Mouse (Mus musculus) heart, embryonic 15.5 days (tissue): Measurements from ENCODE around the gene Strap. TPM values are rescaled to one million over a fixed set of nuclear protein-coding genes. Genes with fewer than 3 reads are reported as not detected.

Experiments used
- ATAC-seq: fragments of 200-750 bp; cut with Nextera tagmentation; replicated peaks from 2 replicates; pipeline ENCODE4 v1.8.0; 2017; ENCODE audit warnings: low read depth, moderate TSS enrichment; ENCODE audit not compliant: insufficient number of reproducible peaks, insufficient read depth, low FRiP score
- H3K27ac ChIP-seq: fragments of 300-500 bp; sonication (generic); 2 replicates; pipeline ENCODE4 v1.5.1; 2015; ENCODE audit warnings: mild to moderate bottlenecking, inconsistent platforms
- H3K27me3 ChIP-seq: fragments of 300-500 bp; sonication (generic); 2 replicates; pipeline ENCODE4 v1.6.1; 2015; ENCODE audit warnings: inconsistent platforms
- H3K36me3 ChIP-seq: fragments of 300-500 bp; sonication (generic); 2 replicates; pipeline ENCODE4 v1.6.1; 2015; ENCODE audit warnings: mild to moderate bottlenecking, inconsistent platforms
- H3K4me1 ChIP-seq: fragments of 300-500 bp; sonication (generic); replicated peaks from 2 replicates; pipeline ENCODE4 v1.6.1; 2015; ENCODE audit warnings: inconsistent platforms
- H3K4me2 ChIP-seq: fragments of 300-500 bp; sonication (generic); 2 replicates; pipeline ENCODE4 v1.6.1; 2015; ENCODE audit warnings: inconsistent platforms, mild to moderate bottlenecking, moderate library complexity
- H3K4me3 ChIP-seq: fragments of 300-500 bp; sonication (generic); 2 replicates; pipeline ENCODE4 v1.5.1; 2015; ENCODE audit warnings: mild to moderate bottlenecking, inconsistent platforms
- H3K9ac ChIP-seq: fragments of 300-500 bp; sonication (generic); 2 replicates; pipeline ENCODE4 v1.6.1; 2015; ENCODE audit warnings: mild to moderate bottlenecking, inconsistent platforms
- H3K9me3 ChIP-seq: fragments of 300-500 bp; sonication (generic); replicated peaks from 2 replicates; pipeline ENCODE4 v1.6.1; 2016; ENCODE audit warnings: inconsistent platforms
- WGBS: fragments of 180-500 bp; shearing (Covaris S2); methylation state at CpG from one replicate; pipeline ENCODE4 v1.1.7; 2015; ENCODE audit warnings: mixed read lengths; 5-methylcytosine and 5-hydroxymethylcytosine counted together
- polyA plus RNA-seq: library from polyadenylated mRNA; unstranded; fragments of >200 nt; fragmentation: Nextera tagmentation; extraction: Ambion mirVana; gene quantifications from 2 replicates; pipeline ENCODE4 v1.2.1, GENCODE M21; 2015

Gene Strap
- polyA plus RNA-seq, 1 experiment from 2014 or later: 106 TPM

- Histone ChIP-seq H3K27ac (no peak overlapping the region), H3K36me3 (no peaks in the 10 kb centered on the region), H3K27me3 (no peaks in the 10 kb centered on the region), H3K4me1 (peaks cover 8% of the 10 kb centered on the region), H3K9me3 (no peaks in the 10 kb centered on the region), H3K4me3 (no peak overlapping the region), H3K9ac (no peak overlapping the region), H3K4me2 (no peak overlapping the region)
- ATAC-seq: no peak
- whole genome bisulfite sequencing: 67% methylated on average over 9 of the region's 9 CpGs
These were observed 54.2 kb downstream of the Strap start for GRCm38 (mm10) chr6:137788976-137789590.

GRCm38 (mm10) chr6:137789658-137790057, 54.8 kb downstream of the Strap start:
- peaks cover 8% of the 10 kb centered on the region for H3K4me1 ChIP-seq
- H3K9me3 ChIP-seq: no peaks in the 10 kb centered on the region
- H3K4me2 ChIP-seq: no peak overlapping the region
- 78% methylated on average over 2 of the region's 2 CpGs for WGBS
- no peaks in the 10 kb centered on the region for H3K27me3 ChIP-seq
- H3K4me3 ChIP-seq: no peak overlapping the region
- no peak overlapping the region for H3K27ac ChIP-seq
- no peak overlapping the region for H3K9ac ChIP-seq
- no peak for ATAC-seq
- H3K36me3 ChIP-seq: no peaks in the 10 kb centered on the region

- peaks cover 8% of the 10 kb centered on the region for H3K4me1 ChIP-seq
- ATAC-seq: no peak
- no peak overlapping the region for H3K27ac ChIP-seq
- no peak overlapping the region for H3K4me2 ChIP-seq
- peaks cover 6% of the 10 kb centered on the region; the same call in 1 of the 2 replicates for H3K9me3 ChIP-seq
- H3K9ac ChIP-seq: no peak overlapping the region
- H3K27me3 ChIP-seq: no peaks in the 10 kb centered on the region
- WGBS: 18% methylated on average over 2 of the region's 2 CpGs
- peaks cover 12% of the 10 kb centered on the region for H3K36me3 ChIP-seq
- H3K4me3 ChIP-seq: no peak overlapping the region
These were observed 60.6 kb downstream of the Strap start for GRCm38 (mm10) chr6:137795494-137795893.

- H3K4me2 ChIP-seq: no peak overlapping the region
These were observed 62.0 kb downstream of the Strap start for GRCm38 (mm10) chr6:137796596-137797567.

GRCm38 (mm10) chr6:137799253-137799652, 64.4 kb downstream of the Strap start:
- no peaks in the 10 kb centered on the region for H3K4me1 ChIP-seq
- no peaks in the 10 kb centered on the region for H3K27me3 ChIP-seq
- peaks cover 6% of the 10 kb centered on the region; the same call in 1 of the 2 replicates for H3K9me3 ChIP-seq
- H3K4me3 ChIP-seq: no peak overlapping the region
- no peak overlapping the region for H3K4me2 ChIP-seq
- WGBS: 81% methylated on average over 9 of the region's 9 CpGs
- H3K36me3 ChIP-seq: peaks cover 21% of the 10 kb centered on the region
- H3K9ac ChIP-seq: no peak overlapping the region
- H3K27ac ChIP-seq: no peak overlapping the region
- ATAC-seq: no peak

More at GRCm38 (mm10) chr6:137796596-137797567, 62.0 kb downstream of the Strap start:
- peaks cover 8% of the 10 kb centered on the region for H3K4me1 ChIP-seq
- WGBS: 70% methylated on average over 29 of the region's 29 CpGs
- no peak overlapping the region for H3K4me3 ChIP-seq
- peaks cover 6% of the 10 kb centered on the region; the same call in 1 of the 2 replicates for H3K9me3 ChIP-seq
- no peak overlapping the region for H3K9ac ChIP-seq
- H3K36me3 ChIP-seq: peaks cover 21% of the 10 kb centered on the region
- H3K27me3 ChIP-seq: no peaks in the 10 kb centered on the region
- H3K27ac ChIP-seq: no peak overlapping the region
- ATAC-seq: no peak

Other genes with a start within 250 kb of the Strap start
- 25.0 and 33.3 TPM in 2 replicates for gene Eps8, start 80.2 kb upstream of the Strap start, polyA plus RNA-seq
- 37.2 and 38.1 TPM in 2 replicates for gene Dera, start 19.5 kb downstream of the Strap start, polyA plus RNA-seq